Mouse (Mus musculus) G1E (cell line): Measurements from ENCODE around the gene Mst1r.

ENCODE experiments used
- CTCF ChIP-seq: IDR thresholded peaks from 2 replicates; pipeline ENCODE4 v1.5.1; 2012; ENCODE audit warnings: low read depth, low read length, inconsistent platforms, mixed read lengths
- TAL1 ChIP-seq: conservative IDR thresholded peaks from 2 replicates; pipeline ENCODE4 v1.6.1; 2012; ENCODE audit warnings: low read depth, low read length, inconsistent platforms, mixed read lengths

GRCm38 (mm10) chr9:107914764-107915420, 8.2 kb downstream of the Mst1r start:
- TF ChIP-seq CTCF (no peak), TAL1 (no peak)
